Mouse (Mus musculus): ENCODE measurements around the gene Nptx1.

Nptx1 gene

DNA sequence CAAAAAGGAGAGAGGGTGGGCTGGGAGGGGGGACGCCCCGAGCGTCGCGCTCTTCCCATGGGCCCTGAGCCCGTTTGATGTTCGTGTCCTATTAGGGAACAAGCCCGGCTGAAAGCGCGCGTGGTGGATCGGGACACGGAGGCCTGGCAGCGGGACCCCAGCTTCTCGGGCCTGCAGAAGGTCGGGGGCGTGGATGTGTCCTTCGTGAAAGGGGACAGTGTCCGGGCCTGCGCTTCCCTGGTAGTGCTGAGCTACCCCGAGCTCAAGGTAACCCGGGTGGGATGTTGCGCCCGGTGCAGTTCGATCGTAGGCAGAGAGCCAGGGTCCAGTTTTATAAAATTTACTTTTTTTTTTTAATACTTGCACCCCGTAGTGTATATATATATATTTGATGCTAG is 55.9 kb downstream of the Nptx1 start:
- DNase-seq (ENCODE audit: low spot score in 2 of 2): no peak

- DNase-seq (ENCODE audit: low spot score in 2 of 2): peak; percentile 99 to 100
Observed at GRCm38 (mm10) chr11:119490861-119491689, 56.5 kb downstream of the Nptx1 start, which contains the start of gene Endov. TSS of gene Endov (plus strand) at chr11:119491347.

Measured in spleen, postnatal 10 days (tissue).